Mouse (Mus musculus) stomach, embryonic 16.5 days (tissue): Measurements from ENCODE around the gene Caskin2. TPM values are rescaled to one million over a fixed set of nuclear protein-coding genes. Genes with fewer than 3 reads are reported as not detected.

Experiments
- ATAC-seq: fragments of 200-750 bp; cut with Nextera tagmentation; 2 replicates; pipeline ENCODE4 v1.8.0; 2017; ENCODE audit warnings: moderate number of reproducible peaks, moderate TSS enrichment; ENCODE audit not compliant: insufficient read depth, low FRiP score
- H3K27ac ChIP-seq: fragments of 300-500 bp; sonication (generic); 2 replicates; pipeline ENCODE4 v1.5.1; 2014; ENCODE audit warnings: low read length
- H3K27me3 ChIP-seq: fragments of 300-500 bp; sonication (generic); 2 replicates; pipeline ENCODE4 v1.6.1; 2014; ENCODE audit warnings: low read length, control low read depth, mixed read lengths; ENCODE audit not compliant: control insufficient read depth, insufficient read depth
- H3K36me3 ChIP-seq: fragments of 300-500 bp; sonication (generic); 2 replicates; pipeline ENCODE4 v1.6.1; 2014; ENCODE audit warnings: low read length; ENCODE audit not compliant: control insufficient read depth, insufficient read depth
- H3K4me1 ChIP-seq: fragments of 300-500 bp; sonication (generic); 2 replicates; pipeline ENCODE4 v1.6.1; 2014; ENCODE audit warnings: low read length, control low read depth, mixed read lengths; ENCODE audit not compliant: control insufficient read depth, insufficient read depth
- H3K4me2 ChIP-seq: fragments of 300-500 bp; sonication (generic); 2 replicates; pipeline ENCODE4 v1.6.1; 2014; ENCODE audit warnings: low read depth, low read length, mixed read lengths
- H3K4me3 ChIP-seq: fragments of 300-500 bp; sonication (generic); replicated peaks from 2 replicates; pipeline ENCODE4 v1.5.1; 2014; ENCODE audit warnings: mild to moderate bottlenecking, low read length
- H3K9ac ChIP-seq: fragments of 300-500 bp; sonication (generic); 2 replicates; pipeline ENCODE4 v1.6.1; 2014; ENCODE audit warnings: low read length
- H3K9me3 ChIP-seq: fragments of 300-500 bp; sonication (generic); replicated peaks from 2 replicates; pipeline ENCODE4 v1.6.1; 2016; ENCODE audit warnings: low read length, control low read depth; ENCODE audit not compliant: control insufficient read depth
- WGBS: fragments of 180-500 bp; shearing (Covaris S2); extraction: QIAGEN DNeasy Blood & Tissue Kit; methylation state at CpG from one replicate; pipeline ENCODE4 v1.1.7; 2014; 5-methylcytosine and 5-hydroxymethylcytosine counted together
- polyA plus RNA-seq: library from polyadenylated mRNA; unstranded; fragments of >200 nt; fragmentation: Nextera tagmentation; extraction: Ambion mirVana; gene quantifications from 2 replicates; pipeline ENCODE4 v1.2.1, GENCODE M21; 2015

Gene Caskin2
- polyA plus RNA-seq, 1 experiment from 2014 or later = 14.9 TPM

GRCm38 (mm10) chr11:115843141-115843890 is 29.9 kb upstream of the Caskin2 start:
- Histone ChIP-seq H3K36me3 (peaks cover 13% of the 10 kb centered on the region), H3K9ac (no peak overlapping the region), H3K9me3 (no peaks in the 10 kb centered on the region; the same call in 1 of the 2 replicates), H3K4me3 (no peak overlapping the region), H3K27ac (peak overlapping the region; percentile 86), H3K27me3 (no peaks in the 10 kb centered on the region), H3K4me1 (peaks cover 24% of the 10 kb centered on the region), H3K4me2 (no peak overlapping the region)
- ATAC-seq = no peak
- WGBS = 79% methylated on average over 13 of the region's 14 CpGs

DNA sequence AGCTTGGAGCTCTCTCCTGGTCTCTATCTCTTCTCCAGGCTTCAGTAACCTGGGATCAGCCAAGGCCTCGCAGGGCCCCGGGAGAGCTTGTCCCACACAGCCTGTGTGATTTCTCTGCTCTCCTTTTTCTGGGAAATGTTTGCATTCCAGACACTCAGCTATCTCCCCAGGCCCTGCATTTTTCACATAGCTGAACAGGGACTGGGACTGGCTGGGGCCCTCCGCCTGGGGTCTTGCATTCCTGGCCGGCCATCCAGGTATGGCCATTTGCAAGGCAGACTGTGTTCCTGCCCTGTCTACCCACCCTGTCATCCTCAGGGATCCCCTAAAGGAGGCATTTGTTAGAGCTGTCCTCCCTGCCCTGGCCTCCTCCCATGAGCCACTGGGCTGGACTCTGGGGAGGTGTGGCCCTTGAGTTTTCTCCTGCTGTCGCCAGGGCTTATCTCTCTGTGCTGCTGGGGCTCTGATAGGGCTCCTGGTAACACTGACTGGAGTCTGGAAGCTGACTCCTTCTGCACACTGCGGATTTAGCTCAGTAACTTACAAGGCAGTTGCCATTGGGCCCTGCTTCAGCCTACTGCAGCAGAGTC is 28.6 kb upstream of the Caskin2 start:
- H3K4me3 ChIP-seq = no peak overlapping the region
- peak overlapping the region; percentile 86 for H3K27ac ChIP-seq
- H3K9ac ChIP-seq = peak overlapping the region; percentile 44
- peak; percentile 66 for ATAC-seq
- H3K4me2 ChIP-seq = no peak overlapping the region; the same call in 1 of the 2 replicates
- H3K27me3 ChIP-seq = no peaks in the 10 kb centered on the region
- peaks cover 13% of the 10 kb centered on the region for H3K36me3 ChIP-seq
- no peaks in the 10 kb centered on the region; the same call in 1 of the 2 replicates for H3K9me3 ChIP-seq
- H3K4me1 ChIP-seq = peaks cover 33% of the 10 kb centered on the region
- 20% methylated on average over 6 of the region's 6 CpGs for whole genome bisulfite sequencing

DNA sequence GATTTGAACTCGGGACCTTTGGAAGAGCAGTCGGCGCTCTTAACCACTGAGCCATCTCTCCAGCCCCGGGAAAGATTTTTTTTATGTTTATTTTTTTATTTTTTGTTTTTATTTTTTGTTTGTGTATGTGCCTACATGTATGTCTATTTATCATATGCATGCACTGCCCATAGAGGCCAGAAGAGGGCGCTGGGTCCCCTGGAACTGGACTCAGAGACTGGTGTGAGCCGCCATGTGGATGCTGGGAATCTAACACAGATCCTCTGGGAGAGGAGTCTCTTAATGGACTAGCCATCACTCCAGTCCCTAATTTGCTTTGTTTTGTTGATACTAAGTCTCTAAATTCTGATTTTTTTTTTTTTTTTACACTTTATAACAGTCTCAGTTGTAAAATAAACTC is 27.6 kb upstream of the Caskin2 start:
- H3K27ac ChIP-seq = peak overlapping the region; percentile 86
- H3K27me3 ChIP-seq = no peaks in the 10 kb centered on the region
- no peak overlapping the region for H3K9ac ChIP-seq
- peaks cover 11% of the 10 kb centered on the region for H3K36me3 ChIP-seq
- H3K4me1 ChIP-seq = peaks cover 36% of the 10 kb centered on the region
- no peak overlapping the region for H3K4me2 ChIP-seq
- no peak overlapping the region for H3K4me3 ChIP-seq
- no peak for ATAC-seq
- H3K9me3 ChIP-seq = no peaks in the 10 kb centered on the region; the same call in 1 of the 2 replicates
- 91% methylated on average over 6 of the region's 6 CpGs for WGBS

DNA sequence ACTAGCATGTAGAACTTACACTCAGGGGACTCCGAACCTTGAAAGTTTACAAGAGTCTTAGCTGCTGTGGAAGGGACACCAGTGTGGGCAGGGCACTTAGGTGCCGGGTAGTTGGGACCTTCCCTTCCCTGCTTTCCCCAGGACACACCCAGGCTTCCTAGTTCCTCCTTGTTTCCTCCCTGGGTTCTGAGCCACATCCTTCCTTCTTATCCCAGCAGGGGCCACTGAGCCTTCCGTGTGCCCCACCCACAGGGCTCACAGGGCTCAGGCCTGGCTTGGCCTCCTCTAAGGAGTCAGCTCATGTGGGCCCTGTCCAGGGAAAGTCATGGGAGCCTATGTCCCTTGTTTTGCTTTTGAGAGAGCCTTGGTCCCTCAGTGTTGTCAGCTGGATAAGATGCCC is 26.3 kb upstream of the Caskin2 start:
- no peaks in the 10 kb centered on the region for H3K36me3 ChIP-seq
- H3K4me2 ChIP-seq = peak overlapping the region; percentile 31; the same call in 1 of the 2 replicates
- H3K27me3 ChIP-seq = no peaks in the 10 kb centered on the region
- no peak overlapping the region for H3K4me3 ChIP-seq
- no peaks in the 10 kb centered on the region for H3K9me3 ChIP-seq
- peaks cover 40% of the 10 kb centered on the region for H3K4me1 ChIP-seq
- 59% methylated on average over 3 of the region's 3 CpGs for WGBS
- ATAC-seq = no peak
- peak overlapping the region; percentile 33 for H3K9ac ChIP-seq
- H3K27ac ChIP-seq = peak overlapping the region; percentile 92

- Histone ChIP-seq H3K4me1 (peaks cover 48% of the 10 kb centered on the region), H3K9ac (peak overlapping the region; percentile 33), H3K4me2 (peak overlapping the region; percentile 31), H3K27me3 (no peaks in the 10 kb centered on the region), H3K36me3 (no peaks in the 10 kb centered on the region), H3K9me3 (no peaks in the 10 kb centered on the region), H3K4me3 (no peak overlapping the region), H3K27ac (peak overlapping the region; percentile 92)
- ATAC-seq = peak; percentile 65
- WGBS = 35% methylated on average over 4 of the region's 4 CpGs
Observed at GRCm38 (mm10) chr11:115838895-115839311, 25.5 kb upstream of the Caskin2 start.

DNA sequence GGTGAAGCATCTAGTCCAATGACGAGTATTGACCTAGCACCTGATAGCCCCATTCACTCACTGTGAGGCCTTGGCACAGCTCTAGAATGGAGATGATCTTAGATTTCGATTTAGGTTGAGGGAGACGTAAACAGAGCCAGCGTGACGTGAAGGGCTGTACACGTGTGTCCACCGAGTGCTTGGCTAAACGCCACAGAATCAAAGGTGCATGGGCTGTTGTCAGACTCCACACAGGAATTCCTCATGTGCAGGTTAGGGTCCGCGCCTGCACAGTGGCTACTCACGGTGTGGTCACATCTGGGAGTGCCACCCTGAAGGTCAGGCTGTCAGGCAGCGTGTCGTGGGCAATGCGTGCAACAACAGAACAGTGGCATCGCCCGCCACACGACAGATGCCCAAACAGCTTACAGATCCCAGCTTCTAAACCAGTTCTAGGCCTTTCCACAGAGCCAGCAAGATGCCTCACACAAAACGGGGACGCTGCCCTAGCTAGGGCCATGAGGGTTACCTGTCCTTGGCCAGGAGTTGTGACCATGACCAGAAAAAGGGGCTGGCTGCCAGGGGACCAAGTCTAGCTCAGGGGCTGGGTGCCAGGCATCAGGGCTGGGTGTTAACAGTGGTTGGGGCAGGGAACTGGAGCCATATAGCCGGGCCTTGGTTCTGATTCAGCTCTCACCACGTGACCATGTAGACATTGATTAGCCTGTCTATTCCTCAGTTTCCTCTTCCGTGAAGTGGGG is 24.3 kb upstream of the Caskin2 start:
- Histone ChIP-seq H3K27me3 (no peaks in the 10 kb centered on the region), H3K36me3 (no peaks in the 10 kb centered on the region), H3K4me2 (no peak overlapping the region), H3K27ac (peak overlapping the region; percentile 92), H3K4me3 (no peak overlapping the region), H3K9me3 (no peaks in the 10 kb centered on the region), H3K9ac (no peak overlapping the region), H3K4me1 (peaks cover 56% of the 10 kb centered on the region)
- whole genome bisulfite sequencing = 86% methylated on average over 22 of the region's 22 CpGs
- no peak for ATAC-seq

DNA sequence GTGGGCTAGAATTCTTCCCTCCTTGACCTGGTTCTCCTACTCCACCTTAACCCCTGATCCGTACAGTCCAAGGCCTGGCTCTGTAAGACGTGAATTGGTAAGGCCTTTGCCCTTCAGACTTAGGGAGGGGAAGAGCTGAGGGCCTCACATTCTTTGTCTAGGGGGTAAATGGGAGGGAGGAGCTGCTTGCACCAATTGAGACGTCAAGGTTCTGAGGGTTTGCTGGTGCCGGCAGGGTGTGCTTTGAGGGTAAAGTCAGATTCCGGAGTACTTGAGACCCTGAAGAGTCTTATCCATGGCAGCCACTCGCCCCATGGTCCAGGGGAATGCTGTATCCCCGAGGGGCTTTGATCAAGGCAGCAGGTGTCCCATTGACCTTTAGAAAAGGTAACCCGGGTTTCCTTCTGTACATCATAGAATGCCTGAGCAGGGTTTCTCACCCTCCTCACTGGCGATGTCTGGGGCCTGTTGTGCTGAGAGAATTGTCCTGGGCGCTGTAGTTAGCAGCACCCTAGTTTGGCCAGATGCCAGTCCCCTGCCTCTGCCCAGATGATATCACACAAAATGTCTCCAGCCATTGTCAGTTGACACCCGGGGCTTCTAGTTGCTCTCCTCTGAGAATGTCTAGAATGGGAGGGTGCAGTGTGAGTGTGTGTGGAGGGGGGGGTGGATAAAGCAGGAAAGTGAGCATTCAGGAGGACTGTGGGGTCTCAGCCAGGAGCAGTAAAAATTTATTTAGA is 23.4 kb upstream of the Caskin2 start:
- 48% methylated on average over 11 of the region's 11 CpGs for WGBS
- no peak overlapping the region for H3K4me3 ChIP-seq
- no peaks in the 10 kb centered on the region for H3K36me3 ChIP-seq
- peak overlapping the region; percentile 43; the same call in 1 of the 2 replicates for H3K9ac ChIP-seq
- H3K4me1 ChIP-seq = peaks cover 57% of the 10 kb centered on the region
- peak overlapping the region; percentile 92 for H3K27ac ChIP-seq
- no peak for ATAC-seq
- H3K4me2 ChIP-seq = peak overlapping the region; percentile 8; the same call in 1 of the 2 replicates
- no peaks in the 10 kb centered on the region for H3K27me3 ChIP-seq
- H3K9me3 ChIP-seq = no peaks in the 10 kb centered on the region

DNA sequence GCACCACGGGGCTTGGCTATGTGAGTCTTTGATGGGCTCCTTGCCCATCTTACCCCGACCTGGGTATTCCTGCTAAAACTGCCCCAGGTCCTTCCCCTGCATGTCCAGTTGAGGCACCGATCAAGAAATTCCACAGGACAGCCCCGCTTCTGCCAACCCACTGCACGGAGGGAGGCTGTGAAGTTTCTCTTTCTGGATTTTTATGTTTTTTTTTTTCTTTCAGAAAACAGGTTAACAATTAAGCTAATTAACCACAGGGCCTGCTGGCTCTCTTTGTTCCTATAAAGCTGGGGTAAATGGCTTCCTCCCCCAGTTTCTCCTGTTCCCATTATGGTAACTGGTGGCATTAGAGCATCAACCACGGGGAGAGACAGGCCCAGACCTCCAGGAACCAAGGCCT is 20.6 kb upstream of the Caskin2 start:
- 0 out of 2 replicates have a peak overlapping the region, but pooled peaks have one; percentile 40 for H3K4me2 ChIP-seq

More for the DNA sequence above, 20.6 kb upstream of the Caskin2 start:
- H3K36me3 ChIP-seq = no peaks in the 10 kb centered on the region
- H3K9ac ChIP-seq = peak overlapping the region; percentile 22; the same call in 1 of the 2 replicates
- peaks cover 65% of the 10 kb centered on the region for H3K4me1 ChIP-seq
- ATAC-seq = no peak
- no peaks in the 10 kb centered on the region for H3K9me3 ChIP-seq
- H3K27me3 ChIP-seq = no peaks in the 10 kb centered on the region
- 68% methylated on average over 6 of the region's 6 CpGs for WGBS
- no peak overlapping the region for H3K4me3 ChIP-seq
- H3K27ac ChIP-seq = peak overlapping the region; percentile 92
